Mouse (Mus musculus) spleen, adult 2 months (tissue): ENCODE measurements around the gene Cpsf7. TPM values are rescaled to one million over a fixed set of nuclear protein-coding genes. Genes with fewer than 3 reads are reported as not detected.
"Not testable (repeated sequence)": the region's sequence is repeated elsewhere in the genome, so short reads cannot be mapped to it uniquely, and the experiment has no call there.

ENCODE experiments used
- DNase-seq, 2 experiments: peaks; one replicate each; pipeline versions ENCODE4 v3.0.0 to v3.0.0-alpha.2; 2012 to 2021; ENCODE audit warnings: low spot score in 2 of 2, low read depth in 1 of 2
- H3K27ac ChIP-seq: fragments of 200-500 bp; 2 replicates; pipeline ENCODE4 v1.5.1; 2012; ENCODE audit warnings: low read length, inconsistent platforms; ENCODE audit not compliant: insufficient read depth
- H3K27me3 ChIP-seq: fragments of 200-500 bp; 2 replicates; pipeline ENCODE4 v1.6.1; 2012; ENCODE audit warnings: mild to moderate bottlenecking, moderate library complexity, low read length, inconsistent platforms; ENCODE audit not compliant: control insufficient read depth, insufficient read depth
- H3K36me3 ChIP-seq: fragments of 200-500 bp; 2 replicates; pipeline ENCODE4 v1.6.1; 2012; ENCODE audit warnings: mild to moderate bottlenecking, low read length, inconsistent platforms; ENCODE audit not compliant: control insufficient read depth, insufficient read depth
- H3K4me1 ChIP-seq: fragments of 200-500 bp; 2 replicates; pipeline ENCODE4 v1.6.1; 2011; ENCODE audit warnings: inconsistent platforms; ENCODE audit not compliant: control insufficient read depth, insufficient read depth, insufficient read length
- H3K4me3 ChIP-seq: fragments of 200-500 bp; 2 replicates; pipeline ENCODE4 v1.5.1; 2011; ENCODE audit warnings: mild to moderate bottlenecking, inconsistent platforms; ENCODE audit not compliant: insufficient read depth, insufficient read length; ENCODE audit errors: extremely low read depth
- CTCF ChIP-seq: fragments of 200-500 bp; IDR thresholded peaks from 2 replicates; pipeline ENCODE4 v1.5.1; 2011; ENCODE audit warnings: mild to moderate bottlenecking, inconsistent platforms; ENCODE audit not compliant: insufficient read depth, insufficient read length, insufficient replicate concordance; ENCODE audit errors: extremely low read depth
- POLR2A ChIP-seq: fragments of 200-500 bp; IDR thresholded peaks from 2 replicates; pipeline ENCODE4 v1.6.1; 2011; ENCODE audit warnings: low read depth, low read length, inconsistent platforms
- WGBS: fragments of 180-500 bp; shearing (Covaris S2); methylation state at CpG from one replicate; pipeline ENCODE4 v1.1.7; 2018; 5-methylcytosine and 5-hydroxymethylcytosine counted together
- polyA plus RNA-seq: library from polyadenylated mRNA; depleted of rRNA; stranded (reverse); fragments of >200 nt; gene quantifications from 2 replicates; pipeline ENCODE4 v1.2.3, GENCODE M21; 2012

Gene Cpsf7
- polyA plus RNA-seq, 1 experiment: 39.9 TPM

DNA sequence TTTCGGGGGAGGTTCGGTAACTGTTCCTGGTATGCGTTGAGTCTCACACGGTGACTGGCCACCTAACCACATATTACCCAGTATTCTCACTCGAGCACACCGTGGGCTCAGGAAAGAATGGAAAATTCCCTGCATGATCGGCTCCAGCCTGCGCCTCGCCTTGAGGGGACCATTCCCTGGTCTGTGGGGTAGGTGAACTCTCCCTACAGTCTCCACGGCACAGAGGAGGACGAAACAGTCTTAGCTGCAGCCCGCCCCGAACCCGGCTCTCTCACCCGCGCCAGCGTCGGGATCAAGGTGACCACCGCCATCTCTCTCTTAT is 321 bp upstream of the Cpsf7 start:
- Histone ChIP-seq H3K4me1 (peaks cover 10% of the 10 kb centered on the region), H3K27ac (peak overlapping the region; percentile 91), H3K27me3 (no peaks in the 10 kb centered on the region), H3K36me3 (peaks cover 3% of the 10 kb centered on the region), H3K4me3 (peak overlapping the region; percentile 82)
- no peak for DNase-seq
- TF ChIP-seq CTCF (no peak), POLR2A (no peak; the same call in 1 of the 2 replicates)
- under 1% methylated on average over 19 of the region's 19 CpGs for WGBS

DNA sequence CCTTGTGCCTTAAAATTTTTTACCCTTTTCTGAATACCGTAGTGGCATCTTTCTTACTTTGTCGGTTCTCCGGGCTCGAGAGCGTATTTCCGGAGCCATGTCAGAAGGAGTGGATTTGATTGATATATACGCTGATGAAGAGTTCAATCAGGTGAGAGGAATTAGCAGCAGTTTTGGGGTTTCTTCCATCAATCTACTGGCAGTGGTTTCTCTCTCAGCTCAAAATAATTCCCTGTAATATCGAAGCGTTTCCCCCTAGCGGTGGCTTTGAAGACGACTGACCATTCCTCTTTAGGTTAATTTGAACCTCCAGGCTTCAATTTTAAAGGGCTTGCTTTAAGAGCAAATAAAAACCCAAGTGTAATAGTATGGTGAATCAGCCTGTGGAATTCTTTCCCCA is 844 bp downstream of the Cpsf7 start, which contains the start of gene Sdhaf2:
TSS of gene Sdhaf2 (minus strand) at position 233 of the 400 bp plus-strand sequence.
- Histone ChIP-seq H3K36me3 (peaks cover 6% of the 10 kb centered on the region), H3K4me3 (peak within 1 kb of the TSS; percentile 82), H3K27ac (peak within 1 kb of the TSS; percentile 100), H3K27me3 (no peaks in the 10 kb centered on the region), H3K4me1 (peaks cover 10% of the 10 kb centered on the region)
- TF ChIP-seq CTCF (no peak), POLR2A (no peak)
- peak; percentile 11 to 54 for DNase-seq
- under 1% methylated on average over 11 of the region's 11 CpGs for WGBS

DNA sequence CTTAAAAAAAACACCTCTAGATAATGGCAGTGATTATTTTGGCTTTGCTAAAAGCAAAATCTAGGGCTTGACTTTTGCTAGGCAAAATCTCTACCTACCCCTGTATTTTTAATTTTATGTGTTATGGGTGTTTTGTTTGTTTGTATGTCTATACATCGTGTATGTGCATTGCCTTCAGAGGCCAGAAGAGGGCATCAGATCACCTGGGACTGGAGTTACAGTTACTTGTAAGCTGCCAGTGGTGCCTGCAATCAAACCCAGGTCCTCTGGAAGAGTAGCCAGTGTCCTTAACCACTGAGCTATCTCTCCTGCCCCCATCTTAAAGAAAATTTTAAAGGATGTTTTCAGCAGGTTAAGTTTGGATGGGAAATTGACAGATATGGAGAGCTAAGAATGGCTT is 5.0 kb downstream of the Cpsf7 start:
- Histone ChIP-seq H3K36me3 (peaks cover 33% of the 10 kb centered on the region), H3K27ac (no peak overlapping the region), H3K4me1 (no peaks in the 10 kb centered on the region; the same call in 1 of the 2 replicates), H3K4me3 (no peak overlapping the region), H3K27me3 (no peaks in the 10 kb centered on the region)
- DNase-seq: no peak
- 95% methylated on average over 1 of the region's 1 CpGs for WGBS
- TF ChIP-seq POLR2A (no peak), CTCF (no peak)

DNA sequence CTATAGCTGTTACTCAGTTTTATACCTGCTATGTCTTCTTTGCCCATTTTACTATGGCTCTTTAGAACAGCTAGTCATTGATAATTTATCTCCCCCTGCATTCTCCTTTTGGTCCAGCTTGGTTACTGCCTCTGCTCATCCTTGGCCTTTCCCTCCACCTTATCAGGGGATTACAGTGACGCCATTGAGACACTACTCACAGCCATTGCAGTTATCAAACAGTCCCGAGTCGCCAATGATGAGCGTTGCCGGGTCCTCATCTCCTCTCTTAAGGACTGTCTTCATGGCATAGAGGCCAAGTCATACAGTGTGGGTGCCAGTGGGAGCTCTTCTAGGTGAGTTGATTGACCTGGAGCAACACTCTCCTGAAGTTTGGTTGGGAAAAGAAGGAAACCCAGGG is 14.4 kb downstream of the Cpsf7 start:
- no peak for DNase-seq
- Histone ChIP-seq H3K27me3 (no peaks in the 10 kb centered on the region), H3K36me3 (peaks cover 50% of the 10 kb centered on the region), H3K4me3 (no peak overlapping the region), H3K4me1 (no peaks in the 10 kb centered on the region), H3K27ac (no peak overlapping the region)
- TF ChIP-seq POLR2A: no peak
- TF ChIP-seq CTCF: no peak
- 80% methylated on average over 5 of the region's 5 CpGs for WGBS

DNA sequence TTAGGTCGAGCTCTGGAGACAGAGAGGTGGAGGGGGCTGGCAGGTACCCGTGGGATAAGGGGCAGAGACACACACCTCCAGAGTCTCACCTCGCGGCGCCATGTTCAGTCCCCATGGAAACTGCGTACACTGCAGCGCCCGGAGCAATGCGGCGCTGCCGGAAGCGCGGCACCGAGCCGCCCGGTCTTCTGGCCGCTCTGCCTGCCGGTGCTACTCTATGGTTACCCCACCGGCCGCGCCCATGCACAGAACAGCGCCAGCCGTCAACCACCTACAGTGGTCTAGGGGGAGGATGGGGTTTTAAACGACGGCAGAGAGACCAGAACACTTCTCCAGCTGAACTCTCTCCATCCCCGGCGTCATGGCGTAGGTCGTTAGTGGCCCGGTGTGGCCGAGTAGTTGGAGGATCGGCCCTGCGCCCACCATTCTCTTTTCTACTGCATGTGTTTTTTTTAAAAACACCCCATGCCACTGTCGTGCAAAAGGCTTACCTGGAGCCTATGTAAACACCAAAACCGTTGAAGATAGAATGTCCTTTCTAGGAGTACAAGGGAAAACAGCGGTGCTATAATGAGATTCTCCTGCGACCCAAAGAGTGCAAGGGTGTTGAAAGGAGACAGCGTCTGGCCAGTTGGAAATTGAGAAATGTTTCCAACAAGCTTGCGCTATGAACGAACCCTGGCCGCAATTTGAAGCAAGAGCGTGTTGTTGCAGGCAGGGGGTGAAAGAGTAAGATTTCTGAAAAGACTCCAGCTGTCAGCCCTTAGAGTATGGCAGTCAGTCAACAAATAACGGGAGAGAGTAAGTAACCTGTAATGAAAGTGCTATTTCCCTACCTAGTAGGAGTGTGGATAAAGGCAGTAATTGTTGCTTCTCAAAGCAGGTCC is 30.8 kb downstream of the Cpsf7 start, which contains the start of gene Tmem216:
TSS of gene Tmem216 (minus strand) at position 615 of the 887 bp plus-strand sequence.
- peak within 1 kb of the TSS; percentile 73 for H3K27ac ChIP-seq
- peak; percentile 62 for TF ChIP-seq POLR2A
- no peak for TF ChIP-seq CTCF
- H3K27me3 ChIP-seq: no peaks in the 10 kb centered on the region
- no peaks in the 10 kb centered on the region for H3K36me3 ChIP-seq
- peak within 1 kb of the TSS; percentile 67 for H3K4me3 ChIP-seq
- WGBS: 3% methylated on average over 43 of the region's 43 CpGs
- no peaks in the 10 kb centered on the region; the same call in 1 of the 2 replicates for H3K4me1 ChIP-seq
- DNase-seq: peak; percentile 61 to 87

DNA sequence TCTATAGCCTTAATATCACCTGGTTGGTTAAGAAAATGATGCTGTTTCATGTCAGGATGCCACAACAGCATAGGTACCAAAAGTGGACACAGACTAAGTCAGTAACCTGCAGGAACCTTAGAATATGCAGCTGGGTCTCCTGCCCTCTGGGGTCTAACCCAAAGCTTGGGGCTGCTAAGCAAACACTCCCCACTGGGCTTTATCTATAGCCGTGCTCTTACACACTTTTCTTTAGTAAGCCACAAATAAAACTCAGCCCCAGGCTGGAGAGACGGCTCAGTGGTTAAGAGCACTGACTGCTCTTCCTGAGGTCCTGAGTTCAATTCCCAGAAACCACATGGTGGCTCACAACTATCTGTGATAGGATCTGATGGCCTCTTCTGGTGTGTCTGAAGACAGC is 31.9 kb downstream of the Cpsf7 start:
- Histone ChIP-seq H3K36me3 (no peaks in the 10 kb centered on the region), H3K4me1 (no peaks in the 10 kb centered on the region; the same call in 1 of the 2 replicates), H3K27me3 (no peaks in the 10 kb centered on the region), H3K27ac (no peak overlapping the region), H3K4me3 (no peak overlapping the region)
- TF ChIP-seq CTCF: no peak
- TF ChIP-seq POLR2A: no peak
- DNase-seq: no peak
- WGBS: 84% methylated on average over 2 of the region's 2 CpGs

DNA sequence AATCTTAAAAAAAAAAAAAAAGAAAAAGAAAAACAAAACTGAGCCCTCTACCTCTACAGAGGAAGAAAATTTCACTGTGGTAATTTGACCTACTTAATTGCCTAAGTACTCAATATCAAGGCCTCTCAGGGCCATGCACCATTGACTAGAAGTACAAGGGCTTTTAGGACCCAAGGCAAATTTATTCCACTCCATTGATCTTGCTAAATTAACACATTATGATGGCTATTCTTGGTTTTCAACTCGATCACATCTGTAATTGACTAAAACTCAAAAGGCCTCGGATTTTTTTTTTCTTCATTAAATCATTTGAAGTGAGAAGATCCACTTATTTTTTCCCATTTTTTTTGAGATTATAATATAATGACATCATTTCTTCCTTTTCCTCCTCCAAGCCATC is 32.4 kb downstream of the Cpsf7 start:
- H3K27ac ChIP-seq: no peak overlapping the region
- no peaks in the 10 kb centered on the region; the same call in 1 of the 2 replicates for H3K4me1 ChIP-seq
- no peak overlapping the region for H3K4me3 ChIP-seq
- TF ChIP-seq POLR2A: no peak
- no peak for TF ChIP-seq CTCF
- H3K27me3 ChIP-seq: no peaks in the 10 kb centered on the region
- 88% methylated on average over 2 of the region's 2 CpGs for WGBS
- H3K36me3 ChIP-seq: no peaks in the 10 kb centered on the region
- no peak for DNase-seq

DNA sequence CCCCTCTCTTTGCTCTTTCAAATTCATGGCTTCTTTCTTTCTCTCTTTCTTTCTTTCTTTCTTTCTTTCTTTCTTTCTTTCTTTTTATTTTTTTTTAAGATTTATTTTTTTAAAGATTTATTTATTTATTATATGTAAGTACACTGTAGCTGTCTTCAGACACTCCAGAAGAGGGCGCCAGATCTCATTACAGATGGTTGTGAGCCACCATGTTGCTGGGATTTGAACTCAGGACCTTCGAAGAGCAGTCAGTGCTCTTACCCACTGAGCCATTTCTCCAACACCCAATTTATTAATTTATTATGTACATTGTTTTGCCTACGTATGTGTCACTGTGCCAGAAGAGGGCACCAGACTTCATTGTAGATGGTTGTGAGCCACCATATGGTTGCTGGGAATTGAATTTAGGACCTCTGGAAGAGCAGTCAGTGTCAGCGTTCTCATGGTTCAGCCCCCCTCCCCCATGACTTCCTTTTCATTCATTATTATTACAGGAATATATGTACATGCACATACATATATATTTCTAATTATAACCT is 32.8 kb downstream of the Cpsf7 start:
- 77% methylated on average over 4 of the region's 4 CpGs for WGBS
- H3K36me3 ChIP-seq, H3K4me1 ChIP-seq, DNase-seq, H3K27me3 ChIP-seq, H3K27ac ChIP-seq, H3K4me3 ChIP-seq: not testable (repeated sequence)
